Mouse (Mus musculus): Measurements from ENCODE around the gene Tuba1c. TPM values are rescaled to one million over a fixed set of nuclear protein-coding genes. Genes with fewer than 3 reads are reported as not detected.

The Tuba1c gene
- polyA plus RNA-seq, 1 experiment from 2014 or later: 202 TPM

DNA sequence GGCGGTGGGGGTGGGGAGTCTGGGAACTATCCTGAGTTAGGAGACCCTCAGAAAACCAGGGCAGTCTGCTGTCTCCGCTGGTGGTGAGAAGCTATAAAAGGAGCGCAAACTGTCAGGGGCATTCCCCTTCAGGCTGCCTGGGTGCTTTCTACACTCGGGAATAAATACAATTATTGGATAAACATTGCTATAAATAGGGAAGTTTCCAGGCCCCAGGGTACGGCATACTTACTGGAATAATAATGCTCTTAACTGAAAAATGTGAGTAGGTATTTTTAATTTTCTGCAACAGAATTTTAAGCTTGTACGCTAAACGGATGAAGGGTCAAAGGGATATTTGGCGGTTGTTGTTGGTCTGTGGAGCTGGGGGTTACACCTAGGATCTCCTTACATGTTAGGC lies 10.3 kb upstream of the Tuba1c start:
- H3K4me2 ChIP-seq: no peak overlapping the region
- H3K4me1 ChIP-seq (replicated peaks; ENCODE audit: control insufficient read depth, insufficient read depth, low read length): peaks cover 2% of the 10 kb centered on the region; the same call in 1 of the 2 replicates
- no peaks in the 10 kb centered on the region for H3K9me3 ChIP-seq (ENCODE audit: control insufficient read depth, low read length)
- no peaks in the 10 kb centered on the region for H3K36me3 ChIP-seq (ENCODE audit: control insufficient read depth, insufficient read depth, low read length)
- H3K9ac ChIP-seq (ENCODE audit: low read depth, low read length): no peak overlapping the region
- no peak overlapping the region for H3K4me3 ChIP-seq (ENCODE audit: low read depth, low read length)
- no peak overlapping the region for H3K27ac ChIP-seq (ENCODE audit: low read depth, low read length)
- no peaks in the 10 kb centered on the region for H3K27me3 ChIP-seq (replicated peaks; ENCODE audit: control insufficient read depth, insufficient read depth, low read length)
- 59% methylated on average over 8 of the region's 8 CpGs for WGBS
- DNase-seq (ENCODE audit: low spot score) (no peak), ATAC-seq (replicated peaks; ENCODE audit: low FRiP score) (no peak)

DNA sequence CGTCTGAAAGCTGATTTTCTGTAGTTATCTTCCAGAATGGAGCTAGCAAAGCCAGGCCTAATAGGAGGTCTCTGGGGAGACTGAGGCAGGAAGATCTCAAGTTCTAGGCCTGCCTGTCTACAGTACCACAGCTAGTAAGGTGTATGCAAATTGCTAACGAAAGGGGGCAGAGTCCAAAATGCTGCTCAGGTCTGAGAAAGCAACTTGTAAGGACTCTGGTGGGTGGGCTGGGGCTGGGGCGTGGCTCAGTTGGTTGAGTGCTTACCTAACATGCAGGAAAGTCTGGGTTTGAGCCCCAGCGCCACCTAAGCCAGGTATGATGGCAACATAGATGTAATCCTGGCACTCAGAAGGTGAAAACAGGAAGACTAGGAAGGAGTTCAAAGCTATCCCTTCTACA lies 9.5 kb upstream of the Tuba1c start:
- H3K9ac ChIP-seq (ENCODE audit: low read depth, low read length): no peak overlapping the region
- H3K4me1 ChIP-seq (replicated peaks; ENCODE audit: control insufficient read depth, insufficient read depth, low read length): peaks cover 2% of the 10 kb centered on the region; the same call in 1 of the 2 replicates
- H3K27me3 ChIP-seq (replicated peaks; ENCODE audit: control insufficient read depth, insufficient read depth, low read length): no peaks in the 10 kb centered on the region
- H3K27ac ChIP-seq (ENCODE audit: low read depth, low read length): no peak overlapping the region
- 89% methylated on average over 4 of the region's 4 CpGs for WGBS
- H3K4me2 ChIP-seq: no peak overlapping the region
- H3K36me3 ChIP-seq (ENCODE audit: control insufficient read depth, insufficient read depth, low read length): no peaks in the 10 kb centered on the region
- ATAC-seq (replicated peaks; ENCODE audit: low FRiP score) (no peak), DNase-seq (ENCODE audit: low spot score) (no peak)
- no peaks in the 10 kb centered on the region for H3K9me3 ChIP-seq (ENCODE audit: control insufficient read depth, low read length)
- no peak overlapping the region for H3K4me3 ChIP-seq (ENCODE audit: low read depth, low read length)

DNA sequence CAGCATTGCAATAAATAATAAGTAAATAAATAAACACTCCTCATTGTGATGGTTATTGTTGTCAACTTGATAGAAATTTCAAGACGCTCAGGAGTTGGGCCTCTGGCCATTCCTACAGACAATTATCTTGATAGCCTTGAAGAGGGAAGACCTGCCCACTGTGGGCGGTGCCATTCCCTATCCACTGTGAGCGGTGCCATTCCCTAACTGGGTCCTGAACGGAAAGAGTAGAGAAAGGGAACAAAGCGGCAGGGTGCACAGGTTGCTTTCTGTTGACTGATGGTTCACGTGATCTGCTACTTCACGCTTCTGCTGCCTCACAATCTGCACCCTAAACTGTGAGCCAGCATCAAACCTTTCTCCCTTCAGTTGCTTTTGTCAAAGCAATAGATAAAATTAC lies 8.4 kb upstream of the Tuba1c start:
- ATAC-seq (replicated peaks; ENCODE audit: low FRiP score) (no peak), DNase-seq (ENCODE audit: low spot score) (no peak)
- Histone ChIP-seq H3K4me1 (replicated peaks; ENCODE audit: control insufficient read depth, insufficient read depth, low read length) (peaks cover 2% of the 10 kb centered on the region; the same call in 1 of the 2 replicates), H3K9me3 (ENCODE audit: control insufficient read depth, low read length) (no peaks in the 10 kb centered on the region), H3K27ac (ENCODE audit: low read depth, low read length) (no peak overlapping the region), H3K4me3 (ENCODE audit: low read depth, low read length) (no peak overlapping the region), H3K9ac (ENCODE audit: low read depth, low read length) (no peak overlapping the region), H3K4me2 (no peak overlapping the region), H3K36me3 (ENCODE audit: control insufficient read depth, insufficient read depth, low read length) (no peaks in the 10 kb centered on the region), H3K27me3 (replicated peaks; ENCODE audit: control insufficient read depth, insufficient read depth, low read length) (no peaks in the 10 kb centered on the region)
- WGBS: 93% methylated on average over 7 of the region's 7 CpGs

DNA sequence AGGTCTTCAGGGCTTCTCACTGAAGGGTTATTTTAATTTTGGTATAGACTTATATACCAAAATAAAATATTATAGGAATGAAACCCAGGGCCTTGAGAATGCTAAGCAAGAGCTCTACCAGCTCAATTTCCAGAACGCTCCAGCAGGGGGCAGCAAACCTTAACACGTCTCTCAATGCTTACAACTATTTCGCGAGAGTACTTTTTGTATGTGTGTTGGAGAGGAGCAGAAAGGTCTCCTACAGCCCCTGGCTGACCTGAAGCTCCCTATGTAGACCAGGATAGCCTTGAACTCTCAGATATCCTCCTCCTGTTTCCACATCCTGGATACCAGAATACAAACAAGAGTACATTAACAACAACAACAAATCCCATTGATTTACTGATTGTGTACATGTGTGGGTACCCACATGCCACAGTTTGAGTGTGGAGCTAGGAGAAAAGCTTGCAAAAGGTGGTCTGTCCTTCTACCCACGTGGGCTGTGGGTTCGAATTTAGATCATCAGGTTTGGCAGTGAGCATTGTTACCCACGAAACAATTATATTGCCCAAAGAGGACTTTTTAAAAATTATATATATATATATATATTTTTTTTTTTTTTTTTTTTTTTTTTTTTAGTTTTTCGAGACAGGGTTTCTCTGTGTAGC lies 4.9 kb upstream of the Tuba1c start:
- 21% methylated on average over 7 of the region's 8 CpGs for WGBS

DNA sequence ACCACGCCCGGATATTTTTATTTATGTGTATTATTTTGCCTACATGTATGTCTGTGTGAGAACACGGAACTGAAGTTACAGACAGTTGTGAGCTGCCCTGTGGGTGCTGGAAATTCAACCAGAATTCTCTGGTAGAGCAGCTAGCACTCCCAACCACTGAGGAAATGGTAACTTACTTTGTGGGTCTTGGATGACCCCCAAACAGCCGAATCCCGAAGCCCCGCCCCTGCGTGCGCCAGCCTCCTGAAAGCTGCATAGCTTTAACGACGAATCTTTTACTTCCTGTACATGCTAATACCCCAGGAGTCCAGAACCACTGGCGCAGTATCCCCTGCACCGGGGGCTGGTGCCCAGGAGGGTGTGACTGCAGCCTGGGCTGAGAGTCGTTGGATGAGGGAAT lies 4.3 kb upstream of the Tuba1c start:
- 64% methylated on average over 13 of the region's 13 CpGs for WGBS
- Histone ChIP-seq H3K4me1 (replicated peaks; ENCODE audit: control insufficient read depth, insufficient read depth, low read length) (no peaks in the 10 kb centered on the region; the same call in 1 of the 2 replicates), H3K27me3 (replicated peaks; ENCODE audit: control insufficient read depth, insufficient read depth, low read length) (no peaks in the 10 kb centered on the region), H3K9ac (ENCODE audit: low read depth, low read length) (no peak overlapping the region), H3K4me2 (no peak overlapping the region), H3K9me3 (ENCODE audit: control insufficient read depth, low read length) (no peaks in the 10 kb centered on the region), H3K36me3 (ENCODE audit: control insufficient read depth, insufficient read depth, low read length) (no peaks in the 10 kb centered on the region), H3K4me3 (ENCODE audit: low read depth, low read length) (no peak overlapping the region), H3K27ac (ENCODE audit: low read depth, low read length) (no peak overlapping the region)
- DNase-seq (ENCODE audit: low spot score) (no peak), ATAC-seq (replicated peaks; ENCODE audit: low FRiP score) (no peak)

More for the DNA sequence above, 4.9 kb upstream of the Tuba1c start:
- 0 out of 2 replicates have a peak overlapping the region, but pooled peaks have one; percentile 13 for H3K4me2 ChIP-seq
- DNase-seq (ENCODE audit: low spot score) (peak; percentile 80), ATAC-seq (replicated peaks; ENCODE audit: low FRiP score) (no peak)
- no peak overlapping the region for H3K9ac ChIP-seq (ENCODE audit: low read depth, low read length)
- no peaks in the 10 kb centered on the region; the same call in 1 of the 2 replicates for H3K4me1 ChIP-seq (replicated peaks; ENCODE audit: control insufficient read depth, insufficient read depth, low read length)
- H3K4me3 ChIP-seq (ENCODE audit: low read depth, low read length): no peak overlapping the region
- H3K36me3 ChIP-seq (ENCODE audit: control insufficient read depth, insufficient read depth, low read length): no peaks in the 10 kb centered on the region
- no peak overlapping the region for H3K27ac ChIP-seq (ENCODE audit: low read depth, low read length)
- H3K9me3 ChIP-seq (ENCODE audit: control insufficient read depth, low read length): no peaks in the 10 kb centered on the region
- no peaks in the 10 kb centered on the region for H3K27me3 ChIP-seq (replicated peaks; ENCODE audit: control insufficient read depth, insufficient read depth, low read length)

DNA sequence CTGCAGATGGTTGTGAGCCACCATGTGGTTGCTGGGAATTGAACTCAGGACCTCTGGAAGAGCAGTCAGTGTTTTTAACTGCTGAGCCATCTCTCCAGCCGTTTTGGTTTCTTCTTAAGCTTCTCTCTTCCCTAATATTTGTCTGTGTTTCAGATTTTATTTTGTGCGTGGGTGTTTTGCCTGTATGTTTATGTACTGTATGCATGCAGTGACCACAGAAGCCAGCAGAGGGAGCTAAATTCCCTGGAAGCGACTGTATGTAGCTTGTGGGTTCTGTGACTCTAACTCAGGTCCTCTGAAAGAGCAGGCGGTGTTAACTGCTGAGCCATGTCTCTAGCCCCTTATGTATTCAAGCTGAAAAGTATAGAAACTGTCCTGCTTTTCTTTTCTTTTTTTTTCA lies 3.4 kb upstream of the Tuba1c start:
- ATAC-seq (replicated peaks; ENCODE audit: low FRiP score) (no peak), DNase-seq (ENCODE audit: low spot score) (peak; percentile 53)
- H3K4me1 ChIP-seq (replicated peaks; ENCODE audit: control insufficient read depth, insufficient read depth, low read length): no peaks in the 10 kb centered on the region; the same call in 1 of the 2 replicates
- H3K27me3 ChIP-seq (replicated peaks; ENCODE audit: control insufficient read depth, insufficient read depth, low read length): no peaks in the 10 kb centered on the region
- H3K4me2 ChIP-seq: no peak overlapping the region
- H3K4me3 ChIP-seq (ENCODE audit: low read depth, low read length): no peak overlapping the region
- H3K9ac ChIP-seq (ENCODE audit: low read depth, low read length): no peak overlapping the region
- no peaks in the 10 kb centered on the region for H3K36me3 ChIP-seq (ENCODE audit: control insufficient read depth, insufficient read depth, low read length)
- H3K9me3 ChIP-seq (ENCODE audit: control insufficient read depth, low read length): no peaks in the 10 kb centered on the region
- WGBS: 46% methylated on average over 4 of the region's 4 CpGs
- H3K27ac ChIP-seq (ENCODE audit: low read depth, low read length): no peak overlapping the region

DNA sequence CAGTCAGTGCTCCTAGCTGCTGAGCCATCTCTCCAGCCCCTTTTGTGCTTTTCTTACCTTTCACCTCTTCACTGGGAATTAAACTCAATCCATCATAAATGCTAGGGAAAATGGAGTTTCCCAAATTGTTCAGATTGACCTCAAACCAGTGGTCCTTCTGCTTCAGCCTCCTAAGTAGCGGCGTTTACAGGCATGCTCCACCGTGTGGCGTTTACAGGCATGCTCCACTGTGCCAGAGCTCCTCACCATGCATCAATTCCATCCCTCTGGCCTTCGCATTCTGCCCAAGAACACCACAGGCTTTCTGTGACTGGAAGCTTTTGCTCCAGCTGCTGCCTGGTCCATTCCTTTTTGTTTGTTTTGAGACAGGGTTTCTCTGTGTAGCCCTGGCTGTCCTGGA lies 2.6 kb upstream of the Tuba1c start:
- Histone ChIP-seq H3K27ac (ENCODE audit: low read depth, low read length) (no peak overlapping the region), H3K4me2 (no peak overlapping the region), H3K27me3 (replicated peaks; ENCODE audit: control insufficient read depth, insufficient read depth, low read length) (no peaks in the 10 kb centered on the region), H3K36me3 (ENCODE audit: control insufficient read depth, insufficient read depth, low read length) (no peaks in the 10 kb centered on the region), H3K9ac (ENCODE audit: low read depth, low read length) (no peak overlapping the region), H3K9me3 (ENCODE audit: control insufficient read depth, low read length) (no peaks in the 10 kb centered on the region), H3K4me1 (replicated peaks; ENCODE audit: control insufficient read depth, insufficient read depth, low read length) (peaks cover 3% of the 10 kb centered on the region), H3K4me3 (ENCODE audit: low read depth, low read length) (no peak overlapping the region)
- ATAC-seq (replicated peaks; ENCODE audit: low FRiP score): no peak
- WGBS: 68% methylated on average over 5 of the region's 5 CpGs
- DNase-seq (ENCODE audit: low spot score): no peak

DNA sequence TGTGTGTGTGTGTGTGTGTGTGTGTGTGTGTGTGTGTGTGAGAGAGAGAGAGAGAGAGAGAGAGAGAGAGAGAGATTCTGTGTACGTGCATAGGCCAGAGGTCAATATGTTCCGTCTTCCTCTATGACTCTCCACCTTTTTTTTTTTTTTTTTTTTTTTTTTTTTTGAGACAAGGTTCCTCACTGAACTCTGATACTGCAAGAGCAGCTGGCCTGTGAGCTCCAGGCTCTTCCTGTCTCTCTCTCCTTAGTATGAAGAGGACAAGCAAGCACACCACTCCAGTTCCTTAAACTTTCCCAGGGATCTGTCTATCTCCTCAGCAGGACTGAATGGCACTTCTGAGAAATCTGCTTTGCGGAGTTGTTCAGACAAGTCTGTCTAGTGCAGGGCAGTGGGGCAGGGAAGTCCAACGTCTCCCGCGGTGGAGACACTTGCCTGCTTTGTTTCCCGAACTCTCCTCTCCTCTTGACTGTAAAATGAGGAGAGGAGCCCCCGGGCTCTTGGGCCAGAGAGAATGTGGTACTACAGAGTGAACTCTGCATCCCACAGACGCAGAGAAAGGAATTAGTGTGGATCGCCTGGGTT lies 725 bp upstream of the Tuba1c start:
- Histone ChIP-seq H3K4me1 (replicated peaks; ENCODE audit: control insufficient read depth, insufficient read depth, low read length) (peaks cover 18% of the 10 kb centered on the region), H3K4me3 (ENCODE audit: low read depth, low read length) (peak overlapping the region; percentile 80), H3K9ac (ENCODE audit: low read depth, low read length) (peak overlapping the region; percentile 88), H3K9me3 (ENCODE audit: control insufficient read depth, low read length) (no peaks in the 10 kb centered on the region), H3K36me3 (ENCODE audit: control insufficient read depth, insufficient read depth, low read length) (peaks cover 2% of the 10 kb centered on the region; the same call in 1 of the 2 replicates), H3K4me2 (peak overlapping the region; percentile 80), H3K27ac (ENCODE audit: low read depth, low read length) (peak overlapping the region; percentile 90), H3K27me3 (replicated peaks; ENCODE audit: control insufficient read depth, insufficient read depth, low read length) (no peaks in the 10 kb centered on the region)
- 3% methylated on average over 10 of the region's 10 CpGs for WGBS
- no peak for ATAC-seq (replicated peaks; ENCODE audit: low FRiP score)
- peak; percentile 52 for DNase-seq (ENCODE audit: low spot score)
